Mouse (Mus musculus) olfactory bulb, adult 2 months (tissue): ENCODE measurements around the gene Cflar. TPM values are rescaled to one million over a fixed set of nuclear protein-coding genes. Genes with fewer than 3 reads are reported as not detected.
A peak's percentile ranks its signal among the peaks of the same experiment; 100 is the strongest.

ENCODE experiments used
- H3K27ac ChIP-seq: fragments of 200-500 bp; 2 replicates; pipeline ENCODE4 v1.5.1; 2012; ENCODE audit warnings: low read depth, low read length; ENCODE audit not compliant: insufficient read depth
- H3K4me1 ChIP-seq: fragments of 200-500 bp; 2 replicates; pipeline ENCODE4 v1.6.1; 2012; ENCODE audit warnings: low read length; ENCODE audit not compliant: control insufficient read depth, insufficient read depth
- H3K4me3 ChIP-seq: fragments of 200-500 bp; 2 replicates; pipeline ENCODE4 v1.5.1; 2012; ENCODE audit warnings: mild to moderate bottlenecking, low read depth, low read length, moderate library complexity; ENCODE audit not compliant: insufficient read depth
- CTCF ChIP-seq: fragments of 200-500 bp; IDR thresholded peaks from 2 replicates; pipeline ENCODE4 v1.5.1; 2012; ENCODE audit warnings: low read depth, mild to moderate bottlenecking, low read length, moderate library complexity; ENCODE audit not compliant: insufficient read depth
- POLR2A ChIP-seq: fragments of 200-500 bp; IDR thresholded peaks from 2 replicates; pipeline ENCODE4 v1.6.1; 2012; ENCODE audit warnings: mild to moderate bottlenecking, low read depth, low read length, moderate library complexity; ENCODE audit not compliant: insufficient read depth
- WGBS: fragments of 180-500 bp; shearing (Covaris S2); methylation state at CpG from one replicate; pipeline ENCODE4 v1.1.7; 2018; 5-methylcytosine and 5-hydroxymethylcytosine counted together
- polyA plus RNA-seq: library from polyadenylated mRNA; stranded (reverse); fragments of >200 nt; gene quantifications from 2 replicates; pipeline ENCODE4 v1.2.4, GENCODE M21; 2012; ENCODE audit warnings: low replicate concordance; ENCODE audit not compliant: missing spikeins, insufficient read depth, insufficient read length

The Cflar gene
- polyA plus RNA-seq, 1 experiment, result not detected

- TF ChIP-seq POLR2A (no peak), CTCF (no peak)
- whole genome bisulfite sequencing, result 47% methylated on average over 10 of the region's 10 CpGs
- H3K4me1 ChIP-seq, result peaks cover 5% of the 10 kb centered on the region; the same call in 1 of the 2 replicates
- H3K27ac ChIP-seq, result peak overlapping the region; percentile 92
- H3K4me3 ChIP-seq, result peak overlapping the region; percentile 92
Measured at GRCm38 (mm10) chr1:58710711-58711364, 470 bp upstream of the Cflar start.

- no peak for TF ChIP-seq CTCF
- TF ChIP-seq POLR2A, result no peak
- 13% methylated on average over 17 of the region's 17 CpGs for WGBS
- Histone ChIP-seq H3K4me1 (peaks cover 5% of the 10 kb centered on the region; the same call in 1 of the 2 replicates), H3K4me3 (peak overlapping the region; percentile 92), H3K27ac (peak overlapping the region; percentile 92; the same call in 1 of the 2 replicates)
Measured at GRCm38 (mm10) chr1:58712076-58713061, 1.1 kb downstream of the Cflar start.

GRCm38 (mm10) chr1:58713081-58713892 is 2.0 kb downstream of the Cflar start:
- Histone ChIP-seq H3K4me3 (peak overlapping the region; percentile 73), H3K27ac (peak overlapping the region; percentile 52), H3K4me1 (peaks cover 5% of the 10 kb centered on the region; the same call in 1 of the 2 replicates)
- WGBS, result 7% methylated on average over 31 of the region's 31 CpGs
- TF ChIP-seq POLR2A, result peak; percentile 20; the same call in 1 of the 2 replicates
- no peak for TF ChIP-seq CTCF

- H3K4me3 ChIP-seq, result no peak overlapping the region
- H3K27ac ChIP-seq, result no peak overlapping the region
- peaks cover 5% of the 10 kb centered on the region; the same call in 1 of the 2 replicates for H3K4me1 ChIP-seq
- WGBS, result 33% methylated on average over 4 of the region's 4 CpGs
- TF ChIP-seq POLR2A (no peak), CTCF (no peak)
Measured at GRCm38 (mm10) chr1:58713893-58714231, 2.6 kb downstream of the Cflar start.

- H3K27ac ChIP-seq, result peak overlapping the region; percentile 35; the same call in 1 of the 2 replicates
Measured at GRCm38 (mm10) chr1:58714361-58714760, 3.1 kb downstream of the Cflar start.

GRCm38 (mm10) chr1:58715536-58715935 is 4.2 kb downstream of the Cflar start:
- peaks cover 5% of the 10 kb centered on the region; the same call in 1 of the 2 replicates for H3K4me1 ChIP-seq
- no peak overlapping the region for H3K27ac ChIP-seq
- TF ChIP-seq CTCF, result no peak
- TF ChIP-seq POLR2A, result no peak
- no peak overlapping the region for H3K4me3 ChIP-seq

More at GRCm38 (mm10) chr1:58714361-58714760, 3.1 kb downstream of the Cflar start:
- TF ChIP-seq CTCF (no peak), POLR2A (no peak)
- no peak overlapping the region for H3K4me3 ChIP-seq
- WGBS, result 64% methylated on average over 1 of the region's 1 CpGs
- H3K4me1 ChIP-seq, result peaks cover 5% of the 10 kb centered on the region; the same call in 1 of the 2 replicates

- WGBS, result 63% methylated on average over 7 of the region's 7 CpGs
- Histone ChIP-seq H3K4me3 (no peak overlapping the region), H3K4me1 (peaks cover 5% of the 10 kb centered on the region; the same call in 1 of the 2 replicates), H3K27ac (no peak overlapping the region)
- TF ChIP-seq POLR2A (no peak), CTCF (no peak)
Measured at GRCm38 (mm10) chr1:58716162-58716882, 5.0 kb downstream of the Cflar start.

- H3K27ac ChIP-seq, result no peak overlapping the region
- 95% methylated on average over 4 of the region's 4 CpGs for WGBS
- 0 out of 2 replicates have a peak, but pooled peaks cover 3% of the 10 kb centered on the region for H3K4me1 ChIP-seq
- H3K4me3 ChIP-seq, result no peak overlapping the region
- no peak for TF ChIP-seq CTCF
- no peak for TF ChIP-seq POLR2A
Measured at GRCm38 (mm10) chr1:58716883-58717220, 5.5 kb downstream of the Cflar start.
